Mouse (Mus musculus): ENCODE results near the gene Wdr4. TPM values are rescaled to one million over a fixed set of nuclear protein-coding genes. Genes with fewer than 3 reads are reported as not detected.

Wdr4 gene
- polyA plus RNA-seq, 1 experiment from 2014 or later = 32.1 TPM

- 58% methylated on average over 10 of the region's 10 CpGs for WGBS
Measured at GRCm38 (mm10) chr17:31486616-31487198, 33.1 kb downstream of the Wdr4 start.

DNA sequence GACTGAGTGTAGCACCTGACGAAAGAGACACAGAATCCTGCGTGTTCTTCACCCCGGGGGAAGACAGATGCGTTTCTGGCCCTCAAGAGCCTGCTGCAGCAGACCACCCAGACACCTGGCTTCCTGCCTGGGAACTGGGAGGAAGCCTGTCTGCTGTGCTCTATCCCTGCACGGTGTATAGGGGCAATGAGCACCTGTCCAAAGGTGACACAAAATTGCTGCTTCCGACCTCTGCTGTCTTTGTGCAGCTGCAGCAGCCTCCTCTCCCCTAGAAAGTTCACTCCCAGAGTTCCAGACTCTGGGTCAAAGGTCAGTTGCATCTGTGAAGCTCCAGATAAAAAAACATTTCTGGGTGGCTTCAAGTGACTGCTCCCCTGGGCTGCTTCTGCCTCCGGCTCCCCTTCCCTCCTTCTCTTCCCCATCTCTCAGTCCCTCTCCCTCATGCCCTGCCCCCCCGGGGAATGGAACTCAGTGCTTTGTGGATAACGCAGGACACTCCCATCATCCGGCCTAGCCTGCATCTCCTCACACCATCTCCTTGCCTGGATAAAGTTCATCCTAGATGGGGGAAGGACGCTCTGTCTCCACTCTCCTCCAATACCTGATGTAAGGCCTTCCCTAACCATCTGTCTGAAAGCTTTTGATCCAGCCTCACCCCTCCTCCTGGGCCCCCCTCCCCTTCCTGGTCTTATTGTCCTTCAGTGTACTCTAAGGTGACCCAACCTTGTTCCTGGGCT is 40.5 kb downstream of the Wdr4 start:
- H3K4me3 ChIP-seq = no peak overlapping the region
- no peak overlapping the region for H3K4me2 ChIP-seq
- H3K27me3 ChIP-seq = no peaks in the 10 kb centered on the region
- no peaks in the 10 kb centered on the region for H3K9me3 ChIP-seq
- peaks cover 29% of the 10 kb centered on the region for H3K36me3 ChIP-seq
- WGBS = 69% methylated on average over 11 of the region's 11 CpGs
- H3K9ac ChIP-seq = no peak overlapping the region
- H3K27ac ChIP-seq (replicated peaks) = no peak overlapping the region
- 0 out of 2 replicates have a peak, but pooled peaks cover 8% of the 10 kb centered on the region for H3K4me1 ChIP-seq (replicated peaks)
- no peak for ATAC-seq (ENCODE audit: low read depth)

More at GRCm38 (mm10) chr17:31486616-31487198, 33.1 kb downstream of the Wdr4 start:
- no peaks in the 10 kb centered on the region for H3K27me3 ChIP-seq
- H3K9ac ChIP-seq = no peak overlapping the region
- no peaks in the 10 kb centered on the region for H3K9me3 ChIP-seq
- H3K4me2 ChIP-seq = no peak overlapping the region
- no peak for ATAC-seq (ENCODE audit: low read depth)
- no peak overlapping the region for H3K4me3 ChIP-seq
- H3K36me3 ChIP-seq = no peaks in the 10 kb centered on the region
- peaks cover 21% of the 10 kb centered on the region for H3K4me1 ChIP-seq (replicated peaks)
- H3K27ac ChIP-seq (replicated peaks) = peak overlapping the region; percentile 35

- H3K27me3 ChIP-seq = no peaks in the 10 kb centered on the region
- no peaks in the 10 kb centered on the region for H3K9me3 ChIP-seq
- H3K4me1 ChIP-seq (replicated peaks) = 0 out of 2 replicates have a peak, but pooled peaks cover 8% of the 10 kb centered on the region
- H3K4me2 ChIP-seq = no peak overlapping the region
- no peak overlapping the region for H3K27ac ChIP-seq (replicated peaks)
- peaks cover 35% of the 10 kb centered on the region for H3K36me3 ChIP-seq
- no peak for ATAC-seq (ENCODE audit: low read depth)
- 77% methylated on average over 7 of the region's 7 CpGs for WGBS
- H3K9ac ChIP-seq = no peak overlapping the region
- H3K4me3 ChIP-seq = no peak overlapping the region
Measured at GRCm38 (mm10) chr17:31478606-31479005, 41.2 kb downstream of the Wdr4 start.

GRCm38 (mm10) chr17:31474388-31474787 is 45.4 kb downstream of the Wdr4 start:
- no peak for ATAC-seq (ENCODE audit: low read depth)
- Histone ChIP-seq H3K4me3 (no peak overlapping the region), H3K9me3 (no peaks in the 10 kb centered on the region), H3K9ac (no peak overlapping the region), H3K27me3 (no peaks in the 10 kb centered on the region), H3K27ac (replicated peaks) (no peak overlapping the region), H3K36me3 (peaks cover 71% of the 10 kb centered on the region), H3K4me2 (no peak overlapping the region), H3K4me1 (replicated peaks) (peaks cover 17% of the 10 kb centered on the region)
- 72% methylated on average over 6 of the region's 6 CpGs for WGBS

- H3K27ac ChIP-seq (replicated peaks) = no peak overlapping the region
- H3K27me3 ChIP-seq = no peaks in the 10 kb centered on the region
- peak; percentile 84 for ATAC-seq (ENCODE audit: low read depth)
- peaks cover 4% of the 10 kb centered on the region; the same call in 1 of the 2 replicates for H3K9me3 ChIP-seq
- peaks cover 87% of the 10 kb centered on the region for H3K36me3 ChIP-seq
- no peak overlapping the region for H3K4me2 ChIP-seq
- WGBS = 37% methylated on average over 5 of the region's 5 CpGs
- peaks cover 12% of the 10 kb centered on the region for H3K4me1 ChIP-seq (replicated peaks)
- no peak overlapping the region for H3K4me3 ChIP-seq
- H3K9ac ChIP-seq = no peak overlapping the region
Measured at GRCm38 (mm10) chr17:31470766-31471418, 48.9 kb downstream of the Wdr4 start.

GRCm38 (mm10) chr17:31468496-31468895 is 51.3 kb downstream of the Wdr4 start:
- WGBS = 77% methylated on average over 5 of the region's 5 CpGs
- H3K27ac ChIP-seq (replicated peaks) = no peak overlapping the region
- peaks cover 81% of the 10 kb centered on the region for H3K36me3 ChIP-seq
- H3K27me3 ChIP-seq = no peaks in the 10 kb centered on the region
- H3K4me3 ChIP-seq = no peak overlapping the region
- ATAC-seq (ENCODE audit: low read depth) = no peak
- peaks cover 4% of the 10 kb centered on the region; the same call in 1 of the 2 replicates for H3K9me3 ChIP-seq
- H3K9ac ChIP-seq = no peak overlapping the region
- peaks cover 12% of the 10 kb centered on the region for H3K4me1 ChIP-seq (replicated peaks)
- no peak overlapping the region for H3K4me2 ChIP-seq

- Histone ChIP-seq H3K4me3 (no peak overlapping the region), H3K4me1 (replicated peaks) (peaks cover 17% of the 10 kb centered on the region), H3K4me2 (no peak overlapping the region), H3K9me3 (peaks cover 4% of the 10 kb centered on the region; the same call in 1 of the 2 replicates), H3K27ac (replicated peaks) (no peak overlapping the region), H3K27me3 (no peaks in the 10 kb centered on the region), H3K9ac (no peak overlapping the region), H3K36me3 (peaks cover 83% of the 10 kb centered on the region)
- ATAC-seq (ENCODE audit: low read depth) = no peak
- 85% methylated on average over 3 of the region's 3 CpGs for WGBS
Measured at GRCm38 (mm10) chr17:31466854-31467253, 52.9 kb downstream of the Wdr4 start.

DNA sequence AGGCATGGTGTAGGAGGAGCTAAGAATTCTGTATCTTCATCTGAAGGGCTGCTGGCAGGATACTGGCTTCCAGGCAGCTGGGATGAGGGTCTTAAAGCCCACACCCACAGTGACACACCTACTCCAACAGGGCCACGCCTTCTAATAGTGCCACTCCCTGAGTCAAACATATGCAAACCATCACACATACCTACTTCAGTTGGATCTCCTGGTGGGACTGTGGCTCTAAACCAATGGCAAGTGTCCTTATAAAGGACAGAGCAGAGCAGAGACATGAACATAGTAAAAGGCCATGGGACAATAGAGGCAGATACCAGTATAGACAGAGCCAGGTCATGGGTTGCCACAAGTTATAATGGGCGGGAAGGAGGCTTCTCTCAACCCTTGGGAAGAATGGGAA is 57.3 kb downstream of the Wdr4 start:
- Histone ChIP-seq H3K36me3 (peaks cover 86% of the 10 kb centered on the region), H3K27me3 (no peaks in the 10 kb centered on the region), H3K4me2 (no peak overlapping the region), H3K27ac (replicated peaks) (no peak overlapping the region), H3K4me1 (replicated peaks) (0 out of 2 replicates have a peak, but pooled peaks cover 10% of the 10 kb centered on the region), H3K9ac (no peak overlapping the region), H3K9me3 (peaks cover 4% of the 10 kb centered on the region; the same call in 1 of the 2 replicates), H3K4me3 (no peak overlapping the region)
- no peak for ATAC-seq (ENCODE audit: low read depth)
- 84% methylated on average over 2 of the region's 2 CpGs for WGBS

GRCm38 (mm10) chr17:31460416-31460815 is 59.4 kb downstream of the Wdr4 start:
- Histone ChIP-seq H3K4me3 (no peak overlapping the region), H3K27me3 (no peaks in the 10 kb centered on the region), H3K27ac (replicated peaks) (no peak overlapping the region), H3K4me2 (no peak overlapping the region), H3K9ac (no peak overlapping the region), H3K9me3 (no peaks in the 10 kb centered on the region), H3K4me1 (replicated peaks) (0 out of 2 replicates have a peak, but pooled peaks cover 10% of the 10 kb centered on the region), H3K36me3 (peaks cover 81% of the 10 kb centered on the region)
- ATAC-seq (ENCODE audit: low read depth) = no peak
- 59% methylated on average over 4 of the region's 4 CpGs for WGBS

- no peaks in the 10 kb centered on the region for H3K9me3 ChIP-seq
- H3K4me3 ChIP-seq = no peak overlapping the region
- peaks cover 66% of the 10 kb centered on the region for H3K36me3 ChIP-seq
- no peaks in the 10 kb centered on the region for H3K27me3 ChIP-seq
- H3K27ac ChIP-seq (replicated peaks) = no peak overlapping the region
- peaks cover 8% of the 10 kb centered on the region; the same call in 1 of the 2 replicates for H3K4me1 ChIP-seq (replicated peaks)
- H3K4me2 ChIP-seq = no peak overlapping the region
- no peak overlapping the region for H3K9ac ChIP-seq
- no peak for ATAC-seq (ENCODE audit: low read depth)
- WGBS = 73% methylated on average over 18 of the region's 18 CpGs
Measured at GRCm38 (mm10) chr17:31456723-31457567, 62.8 kb downstream of the Wdr4 start.

DNA sequence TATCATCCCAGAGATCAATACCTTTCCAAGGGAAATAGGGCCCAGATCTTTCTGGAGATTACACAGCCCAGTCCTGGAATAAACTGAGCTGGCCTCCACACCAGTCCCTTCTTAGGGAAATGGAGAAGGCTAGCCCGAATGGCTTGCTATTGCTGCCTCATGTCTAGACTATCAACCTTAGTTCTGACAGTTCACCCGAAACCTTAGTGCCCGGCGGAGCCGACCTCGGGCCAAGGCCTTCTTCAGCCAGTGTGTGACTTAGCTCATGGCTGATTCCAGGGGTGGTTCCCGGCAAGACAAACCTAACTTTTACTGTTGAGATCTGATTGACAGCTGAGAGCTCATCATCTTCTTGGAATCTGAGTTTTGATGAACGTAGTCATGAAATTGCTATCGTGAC is 65.7 kb downstream of the Wdr4 start:
- Histone ChIP-seq H3K4me1 (replicated peaks) (peaks cover 24% of the 10 kb centered on the region), H3K27ac (replicated peaks) (no peak overlapping the region), H3K4me2 (no peak overlapping the region), H3K9me3 (no peaks in the 10 kb centered on the region), H3K36me3 (peaks cover 37% of the 10 kb centered on the region), H3K27me3 (no peaks in the 10 kb centered on the region), H3K9ac (no peak overlapping the region), H3K4me3 (no peak overlapping the region)
- no peak for ATAC-seq (ENCODE audit: low read depth)
- WGBS = 85% methylated on average over 9 of the region's 9 CpGs

Measured in neural tube, embryonic 13.5 days (tissue).